Mouse (Mus musculus): ENCODE data around the gene App.

DNA sequence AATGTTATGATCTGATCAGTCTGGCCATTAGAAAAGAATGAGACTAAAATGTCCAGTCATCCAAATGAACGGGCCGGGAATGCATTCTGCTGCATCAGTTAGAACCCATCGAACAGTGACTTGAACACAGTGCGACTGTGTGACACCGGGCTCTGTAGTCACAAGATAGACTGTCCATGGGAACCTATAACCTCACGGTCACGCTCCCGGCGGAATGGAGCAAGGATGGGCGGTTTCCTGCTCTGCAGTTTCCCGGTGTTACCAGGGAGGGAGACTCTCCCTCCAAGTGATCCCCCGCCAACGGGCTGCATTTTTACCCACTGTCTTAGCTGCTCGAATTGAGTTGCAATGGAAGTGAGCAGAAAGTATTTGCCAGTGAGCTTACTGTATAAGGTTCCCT, 87.3 kb downstream of the App start:
- TF ChIP-seq MYOD1 (IDR thresholded peaks at IDR 0.05; ENCODE audit: control insufficient read depth in 1 of 3, insufficient read length in 2 of 3, low read depth in 2 of 3) (no peak), TCF3 (IDR thresholded peaks at IDR 0.05; ENCODE audit: insufficient read length, low read depth) (no peak), POLR2A (IDR thresholded peaks at IDR 0.05; ENCODE audit: insufficient read length, low read depth) (no peak), SRF (IDR thresholded peaks at IDR 0.05; ENCODE audit: control insufficient read depth, insufficient read length, low read depth) (no peak), POLR2AphosphoS2 (IDR thresholded peaks at IDR 0.05; ENCODE audit: insufficient read length, low read depth) (no peak), TCF12 (IDR thresholded peaks at IDR 0.05; ENCODE audit: insufficient read depth, poor library complexity, severe bottlenecking) (no peak), REST (IDR thresholded peaks at IDR 0.05; ENCODE audit: insufficient read depth, insufficient read length) (no peak), E2F4 (IDR thresholded peaks at IDR 0.05; ENCODE audit: insufficient read depth) (no peak)

Data from myocyte (in vitro differentiated cells).